Mouse (Mus musculus) G1E (cell line): ENCODE data around the gene Col19a1.

Source experiments
- CTCF ChIP-seq: IDR thresholded peaks from 2 replicates; pipeline ENCODE4 v1.5.1; 2012; ENCODE audit warnings: low read depth, low read length, inconsistent platforms, mixed read lengths
- GATA1 ChIP-seq: IDR thresholded peaks from 2 replicates; pipeline ENCODE4 v1.6.1; 2012; ENCODE audit warnings: borderline replicate concordance, low read length, inconsistent platforms, mixed read lengths
- GATA2 ChIP-seq: IDR thresholded peaks from 2 replicates; pipeline ENCODE4 v1.6.1; 2012; ENCODE audit warnings: low read depth, low read length, inconsistent platforms, borderline replicate concordance
- POLR2AphosphoS5 ChIP-seq: IDR thresholded peaks from 2 replicates; pipeline ENCODE4 v1.6.1; 2012; ENCODE audit warnings: low read depth, low read length, inconsistent platforms; ENCODE audit not compliant: insufficient replicate concordance
- TAL1 ChIP-seq: conservative IDR thresholded peaks from 2 replicates; pipeline ENCODE4 v1.6.1; 2012; ENCODE audit warnings: low read depth, low read length, inconsistent platforms, mixed read lengths

GRCm38 (mm10) chr1:24229552-24229951 lies 357.7 kb downstream of the Col19a1 start:
- TF ChIP-seq CTCF, result no peak
- no peak for TF ChIP-seq POLR2AphosphoS5
- no peak for TF ChIP-seq GATA1
- TF ChIP-seq TAL1, result no peak
- no peak for TF ChIP-seq GATA2
